Mouse (Mus musculus) CH12.LX (cell line): ENCODE results near the gene AA986860. TPM values are rescaled to one million over a fixed set of nuclear protein-coding genes. Genes with fewer than 3 reads are reported as not detected.

Experiments
- DNase-seq: peaks from one replicate; pipeline ENCODE4 v3.0.0-alpha.2; 2013; ENCODE audit errors: extremely low read depth
- H3K27ac ChIP-seq: 2 replicates; pipeline ENCODE4 v1.5.1; 2012; ENCODE audit warnings: low read depth, mild to moderate bottlenecking, control low read depth, moderate library complexity; ENCODE audit not compliant: insufficient read depth
- H3K27me3 ChIP-seq: replicated peaks from 2 replicates; pipeline ENCODE3; 2012; ENCODE audit warnings: inconsistent platforms
- H3K36me3 ChIP-seq, 2 experiments: replicated peaks in 1 of 2; 2 replicates each; pipeline versions ENCODE3 to v1.6.1; 2012; ENCODE audit warnings: inconsistent platforms in 1 of 2, low read length in 1 of 2, mild to moderate bottlenecking in 1 of 2, mixed read lengths in 1 of 2, moderate library complexity in 1 of 2; ENCODE audit not compliant: control insufficient read depth in 1 of 2, insufficient read depth in 1 of 2
- H3K4me1 ChIP-seq, 2 experiments: 2 replicates each; pipeline ENCODE4 v1.6.1; 2012; ENCODE audit warnings: inconsistent platforms in 1 of 2, moderate library complexity in 1 of 2; ENCODE audit not compliant: insufficient read depth in 2 of 2, control insufficient read depth in 1 of 2
- H3K4me2 ChIP-seq: 2 replicates; pipeline ENCODE4 v1.6.1; 2012; ENCODE audit warnings: low read depth, mild to moderate bottlenecking, control low read depth; ENCODE audit not compliant: poor library complexity, insufficient read depth, severe bottlenecking
- H3K4me3 ChIP-seq, 3 experiments: fragments of 150-350 bp in 1 of 3; sonication (generic) in 1 of 3; replicated peaks in 1 of 3; 2 replicates each; pipeline versions ENCODE3 to v1.5.1; 2011 to 2012; ENCODE audit warnings: low read depth in 2 of 3, low read length in 2 of 3, mild to moderate bottlenecking in 2 of 3, moderate library complexity in 2 of 3, control low read depth in 1 of 3, improper control_type of control experiment in 1 of 3, inconsistent platforms in 1 of 3, mixed read lengths in 1 of 3; ENCODE audit not compliant: poor library complexity in 1 of 3
- H3K79me2 ChIP-seq: replicated peaks from 2 replicates; pipeline ENCODE4 v1.6.1; 2012; ENCODE audit warnings: mild to moderate bottlenecking, moderate library complexity; ENCODE audit not compliant: control insufficient read depth, poor library complexity, insufficient read depth, severe bottlenecking; ENCODE audit errors: extremely low read depth
- H3K9ac ChIP-seq: 2 replicates; pipeline ENCODE4 v1.6.1; 2012; ENCODE audit warnings: low read depth, mild to moderate bottlenecking, control low read depth, moderate library complexity; ENCODE audit not compliant: insufficient read depth
- H3K9me3 ChIP-seq: replicated peaks from 2 replicates; pipeline ENCODE3; 2012; ENCODE audit warnings: low read length, inconsistent platforms, mixed read lengths
- BHLHE40 ChIP-seq: IDR thresholded peaks from 2 replicates; pipeline ENCODE4 v1.6.1; 2011; ENCODE audit warnings: mild to moderate bottlenecking, low read depth, low read length, improper control_type of control experiment
- CHD1 ChIP-seq: IDR thresholded peaks from 2 replicates; pipeline ENCODE4 v1.6.1; 2012; ENCODE audit warnings: low read depth, low read length, improper control_type of control experiment, inconsistent platforms
- E2F4 ChIP-seq: IDR thresholded peaks from 2 replicates; pipeline ENCODE4 v1.6.1; 2011; ENCODE audit warnings: low read depth, low read length, improper control_type of control experiment; ENCODE audit not compliant: insufficient replicate concordance
- ELF1 ChIP-seq: IDR thresholded peaks from 2 replicates; pipeline ENCODE4 v1.6.1; 2014; ENCODE audit warnings: low read depth, mild to moderate bottlenecking, inconsistent platforms, low read length, improper control_type of control experiment
- EP300 ChIP-seq: IDR thresholded peaks from 2 replicates; pipeline ENCODE4 v1.6.1; 2011; ENCODE audit warnings: low read length, improper control_type of control experiment
- GABPA ChIP-seq: IDR thresholded peaks from 2 replicates; pipeline ENCODE4 v1.6.1; 2012; ENCODE audit warnings: low read depth, low read length, improper control_type of control experiment, inconsistent platforms; ENCODE audit not compliant: insufficient replicate concordance
- JUN ChIP-seq: IDR thresholded peaks from 2 replicates; pipeline ENCODE4 v1.6.1; 2011; ENCODE audit warnings: low read depth, mild to moderate bottlenecking, low read length, improper control_type of control experiment, moderate library complexity; ENCODE audit not compliant: insufficient read depth
- JUND ChIP-seq: conservative IDR thresholded peaks from 2 replicates; pipeline ENCODE4 v1.6.1; 2011; ENCODE audit warnings: low read depth, low read length, improper control_type of control experiment
- KAT2A ChIP-seq: IDR thresholded peaks from 2 replicates; pipeline ENCODE4 v1.6.1; 2012; ENCODE audit warnings: low read length, improper control_type of control experiment, inconsistent platforms; ENCODE audit not compliant: insufficient replicate concordance
- MAFK ChIP-seq: IDR thresholded peaks from 2 replicates; pipeline ENCODE4 v1.6.1; 2011; ENCODE audit warnings: low read length, improper control_type of control experiment; ENCODE audit not compliant: insufficient replicate concordance
- MEF2A ChIP-seq: IDR thresholded peaks from 2 replicates; pipeline ENCODE4 v1.6.1; 2014; ENCODE audit warnings: low read depth, mild to moderate bottlenecking, inconsistent platforms, low read length, improper control_type of control experiment, borderline replicate concordance
- NELFE ChIP-seq: IDR thresholded peaks from 2 replicates; pipeline ENCODE4 v1.6.1; 2011; ENCODE audit warnings: low read depth, low read length, improper control_type of control experiment
- NRF1 ChIP-seq: IDR thresholded peaks from 2 replicates; pipeline ENCODE4 v1.6.1; 2014; ENCODE audit warnings: low read depth, mild to moderate bottlenecking, inconsistent platforms, low read length, improper control_type of control experiment, moderate library complexity
- PAX5 ChIP-seq: IDR thresholded peaks from 2 replicates; pipeline ENCODE4 v1.6.1; 2012; ENCODE audit warnings: low read length, inconsistent platforms, mixed read lengths
- POLR2A ChIP-seq: IDR thresholded peaks from 2 replicates; pipeline ENCODE4 v1.6.1; 2011; ENCODE audit warnings: low read depth, mild to moderate bottlenecking, improper control_type of control experiment, low read length
- RCOR1 ChIP-seq: conservative IDR thresholded peaks from 2 replicates; pipeline ENCODE4 v1.6.1; 2012; ENCODE audit warnings: low read depth, mild to moderate bottlenecking, inconsistent platforms, low read length, improper control_type of control experiment
- SIN3A ChIP-seq: IDR thresholded peaks from 2 replicates; pipeline ENCODE4 v1.6.1; 2012; ENCODE audit warnings: low read length, improper control_type of control experiment, inconsistent platforms
- SMC3 ChIP-seq: IDR thresholded peaks from 2 replicates; pipeline ENCODE4 v1.6.1; 2011; ENCODE audit warnings: low read depth, low read length, improper control_type of control experiment
- TBP ChIP-seq: conservative IDR thresholded peaks from 2 replicates; pipeline ENCODE4 v1.6.1; 2011; ENCODE audit warnings: low read depth, low read length, improper control_type of control experiment
- TCF12 ChIP-seq: IDR thresholded peaks from 2 replicates; pipeline ENCODE4 v1.6.1; 2014; ENCODE audit warnings: low read depth, mild to moderate bottlenecking, inconsistent platforms, low read length, improper control_type of control experiment
- UBTF ChIP-seq: IDR thresholded peaks from 2 replicates; pipeline ENCODE4 v1.6.1; 2012; ENCODE audit warnings: low read depth, mild to moderate bottlenecking, inconsistent platforms, low read length, improper control_type of control experiment, moderate library complexity
- ZC3H11A ChIP-seq: IDR thresholded peaks from 2 replicates; pipeline ENCODE4 v1.6.1; 2012; ENCODE audit warnings: low read depth, mild to moderate bottlenecking, inconsistent platforms, low read length, improper control_type of control experiment
- ZKSCAN1 ChIP-seq: IDR thresholded peaks from 2 replicates; pipeline ENCODE4 v1.6.1; 2012; ENCODE audit warnings: low read depth, inconsistent platforms, low read length, improper control_type of control experiment, borderline replicate concordance
- dilution Hi-C: fragments of 300-500 bp; cut with MboI; formaldehyde crosslinking; loops from 2 replicates; pipeline ENCODE4 v1.14.3; 2020; ENCODE audit warnings: low sequenced_read_pairs; ENCODE audit not compliant: extremely low pct_unique_long_range_greater_than_20kb, extremely low pct_ligation_motif_present
- in situ Hi-C: fragments of 300-500 bp; cut with MboI; formaldehyde crosslinking; loops from 3 replicates; pipeline ENCODE4 v1.14.3; 2019; ENCODE audit warnings: low sequenced_read_pairs, low pct_ligation_motif_present, low pct_unique_long_range_greater_than_20kb, mixed read lengths
- polyA plus RNA-seq: library from polyadenylated mRNA; unstranded; fragments of >175 nt; gene quantifications from 2 replicates; pipeline ENCODE4 v1.2.1, GENCODE M21; 2012; ENCODE audit warnings: low read depth; ENCODE audit not compliant: insufficient read length
- total RNA-seq, 2 experiments: library from RNA; depleted of rRNA; stranded (reverse); fragments of 300-350 nt in 1 of 2; fragments of >200 nt in 1 of 2; gene quantifications; 2 replicates each; pipeline ENCODE4 v1.2.3; 2012 to 2014

AA986860 gene
- total and polyA plus RNA-seq, 3 experiments, result 0.25 to 0.61 (median 0.28) TPM

DNA sequence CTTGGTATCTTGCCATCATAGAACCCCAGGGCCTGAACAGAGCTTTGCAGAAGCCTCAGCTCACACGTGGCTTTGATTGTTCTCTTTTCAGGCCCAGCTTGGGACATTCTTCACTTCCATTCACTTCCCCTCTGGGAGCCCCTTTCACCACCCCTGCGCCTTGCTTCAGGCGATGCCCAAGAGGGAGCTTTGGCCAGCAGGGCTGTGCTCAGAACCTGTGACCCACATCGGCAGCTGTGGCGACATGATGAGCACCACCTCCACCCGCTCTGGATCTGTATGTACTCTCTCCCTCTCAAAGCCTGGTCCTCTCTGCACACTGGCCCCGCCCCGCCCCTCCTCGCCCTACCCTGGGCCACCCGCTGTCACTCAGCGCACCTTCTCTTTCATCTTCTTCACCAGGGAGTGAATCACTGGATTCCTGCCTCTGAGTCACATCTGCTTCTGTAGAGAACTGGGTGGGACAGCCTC is 5.7 kb downstream of the AA986860 start:
- Histone ChIP-seq H3K4me3 (no peak overlapping the region), H3K79me2 (no peaks in the 10 kb centered on the region), H3K27ac (no peak overlapping the region), H3K4me2 (no peak overlapping the region), H3K9ac (no peak overlapping the region), H3K36me3 (no peaks in the 10 kb centered on the region), H3K9me3 (no peaks in the 10 kb centered on the region), H3K4me1 (peaks cover 5 to 43% of the 10 kb centered on the region in 2 experiments; a peak in 3 of 4 replicates), H3K27me3 (no peaks in the 10 kb centered on the region)
- in situ Hi-C loops, result no loop called here
- TF ChIP-seq BHLHE40, result no peak
- TF ChIP-seq KAT2A, result no peak
- no peak for TF ChIP-seq MAFK
- TF ChIP-seq SIN3A, result no peak
- no peak for TF ChIP-seq UBTF
- TF ChIP-seq ELF1, result no peak
- no peak for TF ChIP-seq POLR2A
- TF ChIP-seq ZKSCAN1, result no peak
- TF ChIP-seq SMC3, result no peak
- no peak for TF ChIP-seq EP300
- no peak for TF ChIP-seq E2F4
- TF ChIP-seq JUN, result no peak
- TF ChIP-seq TBP, result no peak
- no peak for TF ChIP-seq JUND
- no peak for TF ChIP-seq MEF2A
- TF ChIP-seq NRF1, result no peak
- dilution Hi-C loops, result no loop called here
- DNase-seq, result no peak

GRCm38 (mm10) chr1:130737916-130738315 is 6.1 kb downstream of the AA986860 start:
- H3K79me2 ChIP-seq, result no peaks in the 10 kb centered on the region
- dilution Hi-C loops (no loop called here), in situ Hi-C loops (no loop called here)
- no peak overlapping the region for H3K27ac ChIP-seq
- no peak overlapping the region for H3K4me3 ChIP-seq
- no peaks in the 10 kb centered on the region for H3K9me3 ChIP-seq
- peaks cover 5 to 43% of the 10 kb centered on the region in 2 experiments; a peak in 3 of 4 replicates for H3K4me1 ChIP-seq
- no peaks in the 10 kb centered on the region for H3K27me3 ChIP-seq
- no peak for DNase-seq
- no peak overlapping the region for H3K4me2 ChIP-seq
- TF ChIP-seq SMC3, result no peak
- TF ChIP-seq TCF12, result no peak
- no peak for TF ChIP-seq ZKSCAN1
- TF ChIP-seq ZC3H11A, result no peak
- TF ChIP-seq EP300, result no peak
- no peak for TF ChIP-seq ELF1
- no peak for TF ChIP-seq E2F4
- no peak for TF ChIP-seq NELFE
- TF ChIP-seq MAFK, result no peak
- TF ChIP-seq RCOR1, result no peak
- no peak for TF ChIP-seq CHD1
- TF ChIP-seq PAX5, result no peak
- TF ChIP-seq JUND, result no peak
- TF ChIP-seq MEF2A, result no peak
- no peak for TF ChIP-seq GABPA
- no peak overlapping the region for H3K9ac ChIP-seq
- H3K36me3 ChIP-seq, result no peaks in the 10 kb centered on the region
